Mouse (Mus musculus): ENCODE measurements around the gene Egln2.

- TF ChIP-seq POLR2A (IDR thresholded peaks at IDR 0.05; ENCODE audit: borderline replicate concordance, insufficient read depth, low read length), result no peak
- no peak for TF ChIP-seq CTCF (IDR thresholded peaks at IDR 0.05; ENCODE audit: borderline replicate concordance, insufficient read depth, low read depth, low read length)
These were observed 381 bp downstream of the Egln2 start for GRCm38 (mm10) chr7:27166229-27166613.

All from cerebellum, adult 2 months (tissue).